Mouse (Mus musculus) ES-Bruce4 (cell line): ENCODE measurements around the gene Cops4. TPM values are rescaled to one million over a fixed set of nuclear protein-coding genes. Genes with fewer than 3 reads are reported as not detected.

Source experiments
- H3K27ac ChIP-seq: 2 replicates; pipeline ENCODE4 v1.5.1; 2012; ENCODE audit warnings: low read length, inconsistent platforms; ENCODE audit not compliant: insufficient read depth
- H3K27me3 ChIP-seq: 2 replicates; pipeline ENCODE4 v1.6.1; 2012; ENCODE audit warnings: mild to moderate bottlenecking, low read length, inconsistent platforms; ENCODE audit not compliant: control insufficient read depth, poor library complexity, insufficient read depth, severe bottlenecking
- H3K36me3 ChIP-seq: 2 replicates; pipeline ENCODE4 v1.6.1; 2012; ENCODE audit warnings: inconsistent platforms, mild to moderate bottlenecking, low read length, moderate library complexity; ENCODE audit not compliant: control insufficient read depth, poor library complexity, insufficient read depth, severe bottlenecking
- H3K4me1 ChIP-seq: one replicate; pipeline ENCODE4 v1.8.1; 2011; ENCODE audit warnings: low read length; ENCODE audit not compliant: control insufficient read depth, insufficient read depth
- H3K4me3 ChIP-seq: 2 replicates; pipeline ENCODE4 v1.5.1; 2011; ENCODE audit warnings: low read depth, mild to moderate bottlenecking, low read length
- H3K9ac ChIP-seq: 2 replicates; pipeline ENCODE4 v1.6.1; 2012; ENCODE audit warnings: low read depth, mild to moderate bottlenecking, inconsistent platforms; ENCODE audit not compliant: poor library complexity, severe bottlenecking
- H3K9me3 ChIP-seq: replicated peaks from 2 replicates; pipeline ENCODE4 v1.6.1; 2012; ENCODE audit warnings: mild to moderate bottlenecking, low read length, inconsistent platforms; ENCODE audit not compliant: control insufficient read depth, poor library complexity, insufficient read depth, severe bottlenecking
- CTCF ChIP-seq: IDR thresholded peaks from one replicate; pipeline ENCODE4 v1.8.1; 2011; ENCODE audit warnings: low read depth, low read length
- EP300 ChIP-seq: IDR thresholded peaks from 2 replicates; pipeline ENCODE4 v1.6.1; 2011; ENCODE audit warnings: low read depth, low read length; ENCODE audit not compliant: insufficient read depth
- POLR2A ChIP-seq: IDR thresholded peaks from one replicate; pipeline ENCODE4 v1.8.1; 2011; ENCODE audit warnings: low read length; ENCODE audit not compliant: insufficient read depth
- polyA plus RNA-seq: library from polyadenylated mRNA; stranded (reverse); fragments of >200 nt; gene quantifications from 2 replicates; pipeline ENCODE4 v1.2.4, GENCODE M21; 2011; ENCODE audit warnings: low read depth; ENCODE audit not compliant: missing spikeins, insufficient read depth, insufficient read length

Gene Cops4
- polyA plus RNA-seq, 1 experiment = 118 TPM

- H3K9ac ChIP-seq = no peak overlapping the region
- H3K9me3 ChIP-seq = 0 out of 2 replicates have a peak, but pooled peaks cover 4% of the 10 kb centered on the region
- no peaks in the 10 kb centered on the region for H3K27me3 ChIP-seq
- H3K27ac ChIP-seq = no peak overlapping the region
- H3K36me3 ChIP-seq = no peaks in the 10 kb centered on the region
- no peaks in the 10 kb centered on the region for H3K4me1 ChIP-seq
- H3K4me3 ChIP-seq = no peak overlapping the region
- TF ChIP-seq POLR2A = no peak
- TF ChIP-seq CTCF = no peak
- TF ChIP-seq EP300 = no peak
These were observed 77.9 kb downstream of the Cops4 start for GRCm38 (mm10) chr5:100595999-100596398.

Other genes with a start within 250 kb of the Cops4 start
- 181 and 197 TPM in 2 replicates for gene Sec31a, start 102.1 kb upstream of the Cops4 start, polyA plus RNA-seq
- gene Lin54, start 17.7 kb upstream of the Cops4 start, polyA plus RNA-seq = 31.9 and 34.9 TPM in 2 replicates
- 19.6 and 22.1 TPM in 2 replicates for gene Plac8, start 53.9 kb downstream of the Cops4 start, polyA plus RNA-seq
- 48.0 and 57.3 TPM in 2 replicates for gene Coq2, start 156.8 kb downstream of the Cops4 start, polyA plus RNA-seq
- gene Hpse, start 201.4 kb downstream of the Cops4 start, polyA plus RNA-seq = 0.29 TPM in 1 of 2 replicates, not detected in the other